Mouse (Mus musculus) retina, postnatal 1 day (tissue): ENCODE measurements around the gene Ndfip2.
A peak's percentile ranks its signal among the peaks of the same experiment; 100 is the strongest.

ENCODE experiments used
- DNase-seq: peaks from one replicate; pipeline ENCODE4 v3.0.0-alpha.2; 2012

Gene Ndfip2

DNA sequence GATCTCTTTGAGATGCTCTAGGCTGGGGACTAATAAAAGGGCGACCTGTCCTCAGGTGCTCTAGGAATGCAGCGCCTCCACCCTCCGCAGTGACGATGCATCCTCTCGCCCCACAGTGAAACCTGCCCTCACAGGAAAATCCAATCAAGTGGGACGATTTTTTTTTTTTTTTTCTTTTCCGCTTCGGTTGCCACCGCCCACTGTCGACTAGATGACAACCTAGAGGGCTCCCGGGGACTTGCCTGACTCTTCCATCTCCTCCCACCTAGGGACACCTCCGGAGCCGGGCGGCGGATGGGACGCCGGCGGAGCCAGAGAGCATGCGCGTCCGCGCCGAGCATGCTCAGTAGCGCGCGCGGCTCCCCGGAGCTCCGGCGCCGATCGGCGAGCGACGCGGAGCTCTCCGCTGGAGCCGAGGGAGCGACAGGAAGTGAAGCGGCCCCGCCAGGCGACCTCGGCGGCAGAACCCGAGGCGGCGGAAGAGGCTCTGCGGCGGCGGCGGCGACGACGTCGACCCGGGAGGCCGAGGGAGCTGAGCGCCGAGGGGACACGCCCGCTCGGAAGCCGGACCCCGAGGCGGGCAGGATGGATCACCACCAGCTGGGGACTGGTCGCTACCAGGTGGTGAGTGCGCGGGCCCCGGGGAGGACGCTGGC lies at the start of gene Ndfip2:
TSS of gene Ndfip2 (plus strand) at position 195 of the 656 bp plus-strand sequence.
- DNase-seq = peak; percentile 93

DNA sequence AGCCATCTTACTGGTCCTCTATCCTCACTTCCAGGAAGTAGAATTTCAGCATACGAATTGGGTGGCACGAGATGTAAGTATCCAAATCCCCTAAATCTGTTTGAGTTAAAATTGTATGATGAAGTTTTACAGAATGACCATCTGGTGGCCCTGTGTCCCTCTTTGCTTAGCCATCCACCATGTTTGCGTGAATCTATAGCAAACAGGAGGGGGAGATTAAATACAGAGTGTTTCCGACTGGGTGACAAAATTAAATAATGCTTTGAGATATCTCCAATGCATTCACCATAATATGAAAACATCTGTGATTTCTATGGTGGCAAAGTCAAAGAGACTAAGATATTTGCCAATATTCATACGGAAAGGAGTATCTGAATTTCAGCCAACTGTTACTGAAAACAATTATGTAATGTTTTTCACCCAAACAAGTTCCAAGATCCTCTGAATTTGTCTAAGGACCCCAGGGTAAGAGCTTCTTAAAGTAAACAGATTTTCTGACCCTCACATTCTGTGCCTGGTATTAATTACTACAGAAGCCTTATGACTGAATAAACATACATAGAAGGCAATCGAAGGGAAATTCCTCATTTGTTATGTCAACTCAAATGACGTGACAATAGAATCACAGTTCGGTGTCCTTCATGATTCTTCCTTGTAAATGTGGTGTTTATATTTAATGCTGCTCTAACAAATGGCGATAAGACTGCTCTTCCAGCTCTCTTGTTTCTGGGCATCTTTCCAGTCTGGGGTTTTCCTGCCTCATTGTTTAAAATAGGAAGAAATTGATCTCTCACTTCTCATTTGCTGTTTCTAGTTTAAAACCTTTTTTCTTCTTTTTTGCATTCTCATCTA lies 38.6 kb upstream of the Ndfip2 start:
- DNase-seq = no peak

DNA sequence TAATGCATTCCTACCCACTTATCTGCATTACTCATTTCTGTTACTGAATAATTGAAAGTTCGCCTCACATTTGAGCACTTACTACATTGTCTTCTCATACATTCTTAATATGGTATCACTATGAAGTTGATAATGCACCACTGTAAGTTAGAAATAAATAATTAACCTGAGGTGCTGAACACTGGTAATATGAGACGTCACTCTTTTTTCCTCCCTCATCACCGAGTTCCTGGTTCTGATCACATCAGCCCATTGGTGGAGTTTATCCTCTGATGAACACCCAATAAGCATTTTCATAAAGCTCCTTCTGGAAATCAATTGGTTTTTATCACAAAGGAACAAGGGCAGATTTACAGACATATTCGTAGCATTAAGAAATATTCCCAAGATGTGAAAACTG lies 36.1 kb upstream of the Ndfip2 start:
- no peak for DNase-seq

DNA sequence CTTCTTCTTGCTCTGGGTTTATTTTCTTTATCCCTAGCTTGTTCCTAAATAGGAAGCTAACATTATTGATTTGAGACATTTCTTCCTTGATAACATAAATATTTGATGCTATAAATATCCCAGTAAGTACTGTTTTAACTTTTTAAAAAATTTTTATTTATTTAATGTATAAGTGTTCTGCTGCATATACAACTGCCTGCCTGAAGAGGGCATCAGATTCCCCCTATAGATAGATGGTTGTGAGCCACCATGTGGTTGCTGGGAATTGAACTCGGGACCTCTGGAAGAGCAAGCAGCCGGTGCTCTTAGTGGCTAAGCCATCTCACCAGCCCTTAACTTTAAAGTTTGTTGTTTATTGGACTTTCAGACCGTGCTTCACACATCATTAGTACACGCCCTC lies 32.6 kb upstream of the Ndfip2 start:
- no peak for DNase-seq

DNA sequence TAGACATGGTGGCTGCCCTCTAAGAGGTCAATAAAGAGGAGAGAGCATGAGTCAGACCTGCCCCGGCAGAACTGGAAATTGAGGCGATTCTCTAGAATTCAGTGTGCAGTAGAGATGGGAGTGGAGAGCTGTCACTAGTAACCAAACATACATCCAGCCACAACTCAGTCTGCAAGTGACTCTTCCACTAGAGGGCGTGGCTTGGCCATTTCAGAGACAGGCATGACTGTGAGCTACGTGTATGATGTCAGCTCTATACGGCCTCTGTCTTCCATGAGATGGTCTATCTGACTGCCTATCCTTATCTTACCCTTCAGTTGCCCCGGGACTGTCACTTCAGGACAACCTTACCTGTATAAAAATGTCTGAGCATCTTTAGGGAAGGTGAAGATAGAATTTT lies 26.0 kb upstream of the Ndfip2 start:
- peak; percentile 42 for DNase-seq

DNA sequence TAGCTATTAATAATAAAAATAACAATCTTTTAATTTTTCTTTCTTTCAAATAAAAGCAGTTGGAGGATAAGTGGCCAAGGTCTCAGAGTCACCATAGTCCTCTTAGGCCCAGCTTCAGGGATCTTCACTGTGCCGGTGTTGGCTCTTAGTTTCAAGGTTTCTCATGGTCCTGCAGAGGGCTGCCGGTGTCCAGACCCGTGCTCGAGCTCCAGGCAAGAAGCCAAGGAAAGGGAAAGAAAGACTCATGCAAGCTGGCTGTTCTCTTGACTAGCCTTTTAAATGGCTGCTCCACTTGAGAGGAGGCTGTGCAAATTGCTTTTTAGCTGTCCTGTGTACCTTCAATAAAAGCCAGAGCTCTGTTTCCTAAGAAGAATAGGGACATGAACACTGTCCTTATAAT lies 21.8 kb upstream of the Ndfip2 start:
- DNase-seq = no peak

DNA sequence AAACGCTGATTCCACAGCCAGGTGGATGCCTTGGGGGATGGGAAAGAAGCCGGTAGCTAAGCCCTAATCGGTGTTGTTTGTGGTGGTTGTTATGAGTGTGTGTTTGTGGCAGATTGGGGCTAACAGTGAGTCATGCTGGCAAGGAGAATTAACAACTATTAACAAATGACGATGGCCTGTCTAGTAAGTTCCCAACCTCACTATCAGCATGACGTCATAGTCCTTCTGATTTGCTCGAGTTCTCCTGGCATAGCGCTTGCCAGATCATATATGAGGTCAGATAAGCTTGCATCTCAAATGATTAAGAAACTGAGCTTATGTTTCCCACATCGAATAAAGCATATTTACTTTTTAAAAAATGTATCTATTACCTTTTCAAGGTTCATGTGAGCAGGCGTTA lies 20.6 kb upstream of the Ndfip2 start:
- no peak for DNase-seq

DNA sequence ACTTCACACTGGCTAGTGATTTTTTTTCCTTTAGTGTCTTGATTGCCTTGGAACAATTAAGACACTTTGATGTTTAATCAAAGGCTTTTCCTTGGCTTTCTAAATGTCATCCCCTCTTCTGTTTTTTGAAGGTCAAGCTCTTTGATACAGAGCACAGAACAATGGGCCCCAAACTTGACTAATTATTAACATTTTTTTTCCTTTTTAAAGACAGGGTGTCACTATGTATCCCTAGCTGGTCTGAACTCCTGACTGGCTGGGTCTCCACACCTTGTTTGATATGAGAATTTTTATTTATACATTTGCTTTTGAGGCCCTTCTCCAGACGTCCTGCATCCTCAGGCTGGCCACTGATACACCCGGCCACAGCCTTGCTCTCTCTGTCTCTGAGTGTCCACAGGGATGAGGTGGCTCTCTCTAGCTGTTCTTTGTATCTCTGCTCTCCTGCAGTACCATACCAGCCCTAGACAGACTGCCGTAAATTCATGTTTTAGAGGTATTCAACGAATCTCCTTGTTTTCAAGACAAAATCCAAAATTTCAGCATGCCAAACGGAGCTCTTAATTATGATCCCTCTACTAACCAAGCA lies 19.8 kb upstream of the Ndfip2 start:
- no peak for DNase-seq

DNA sequence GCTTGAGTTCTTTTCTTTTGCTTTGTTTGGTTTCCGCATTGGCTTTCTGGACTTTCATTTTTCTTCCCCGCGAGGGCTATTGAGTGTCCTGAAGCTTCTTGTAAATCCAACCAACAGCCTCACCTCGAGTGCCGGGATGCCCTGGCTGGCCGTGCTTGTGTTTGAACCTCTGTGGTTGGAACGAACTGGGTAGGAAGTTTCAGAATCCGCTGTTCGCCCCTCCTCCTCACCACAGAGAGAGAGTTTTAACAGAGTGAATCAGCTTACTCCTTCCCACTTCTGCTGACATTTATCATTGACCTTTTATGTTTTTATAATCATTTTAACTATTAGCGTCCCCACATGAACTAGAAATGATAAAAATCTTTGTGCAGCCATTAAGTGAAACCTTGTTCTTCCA lies 18.3 kb upstream of the Ndfip2 start:
- DNase-seq = no peak

DNA sequence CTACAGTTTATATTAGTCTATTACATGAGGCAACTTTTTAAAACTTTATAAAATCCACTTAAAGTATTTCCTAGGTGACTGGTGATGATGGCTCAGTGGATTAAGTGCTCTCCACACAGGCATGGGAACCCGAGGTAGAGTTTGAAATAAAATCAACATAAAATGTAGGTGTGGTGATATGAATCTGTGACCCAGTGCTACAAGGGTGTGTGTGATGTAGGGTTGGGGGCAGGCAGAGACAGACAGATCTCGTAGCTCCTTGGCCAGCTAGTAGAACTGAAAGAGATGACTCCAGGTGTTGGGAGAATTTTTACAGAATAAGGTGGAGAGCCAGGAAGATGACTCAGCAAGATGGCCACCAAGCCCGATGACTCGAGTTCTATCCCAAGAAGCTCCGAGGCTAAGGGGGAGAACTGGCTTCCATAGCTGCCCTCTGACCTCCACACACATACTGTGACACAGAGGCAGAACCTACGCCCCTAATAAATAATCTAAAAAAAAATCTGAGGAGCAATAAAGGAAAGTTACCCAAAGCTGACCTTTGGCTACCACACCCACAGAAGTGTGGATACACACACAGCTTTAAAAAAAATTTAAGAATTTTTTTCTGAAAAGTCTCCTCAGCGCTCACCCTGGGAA lies 14.4 kb upstream of the Ndfip2 start:
- DNase-seq = no peak

DNA sequence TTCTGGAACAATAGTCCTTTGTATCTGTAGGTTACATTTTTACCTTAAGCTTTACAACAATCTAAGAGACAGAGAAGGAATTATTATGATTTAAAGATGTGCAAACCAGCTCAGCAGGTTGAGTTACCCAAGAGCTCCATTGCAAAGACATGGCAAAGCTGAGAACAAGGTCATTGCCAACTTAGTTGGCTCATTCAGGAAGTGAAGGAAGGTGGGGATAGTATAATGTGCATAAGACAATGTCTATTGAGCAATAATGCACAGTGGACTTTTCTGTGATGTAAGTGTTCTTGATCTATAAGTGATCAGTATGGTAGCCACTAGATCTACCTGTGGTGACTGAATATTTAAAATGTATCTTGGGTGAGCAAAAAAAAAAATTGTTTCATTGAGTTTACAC lies 7.3 kb upstream of the Ndfip2 start:
- DNase-seq = no peak

DNA sequence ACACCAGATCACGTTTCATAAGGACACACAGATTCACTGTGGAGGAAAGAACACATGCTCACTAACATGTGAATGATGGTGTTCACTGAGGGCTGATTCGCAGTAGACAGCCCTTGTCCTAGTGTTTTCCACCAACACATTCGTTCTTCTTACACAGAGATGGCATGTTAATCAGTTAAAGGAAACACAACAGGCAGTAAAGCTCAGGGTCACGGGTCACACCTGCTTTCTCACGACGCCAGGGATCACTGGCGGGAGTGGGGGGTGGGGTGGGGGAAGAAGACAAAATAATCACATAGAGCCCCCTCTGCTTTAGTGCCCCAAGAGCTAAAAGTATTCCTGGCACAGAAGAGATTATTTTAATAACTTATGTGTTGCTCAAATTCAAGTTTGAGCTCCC lies 5.1 kb upstream of the Ndfip2 start:
- DNase-seq = no peak

DNA sequence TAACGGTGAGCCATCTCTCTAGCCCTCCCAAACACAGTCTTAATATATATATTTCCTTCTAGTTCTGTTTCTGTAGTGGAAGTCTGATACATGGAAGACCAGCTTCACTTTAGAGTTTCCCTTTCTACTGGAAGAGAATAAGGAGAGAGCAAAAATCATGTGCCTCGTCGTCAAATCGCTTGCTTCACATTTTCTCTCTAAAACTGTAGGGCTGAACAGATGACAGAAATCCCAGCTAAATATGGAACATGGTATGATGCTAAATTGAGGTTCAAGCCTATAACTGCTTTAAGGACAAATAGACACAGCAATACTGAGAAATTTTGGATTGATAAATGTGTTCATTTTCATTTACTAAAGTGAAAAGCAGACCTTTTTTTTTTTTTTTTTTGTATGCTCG lies 4.0 kb upstream of the Ndfip2 start:
- DNase-seq = no peak

DNA sequence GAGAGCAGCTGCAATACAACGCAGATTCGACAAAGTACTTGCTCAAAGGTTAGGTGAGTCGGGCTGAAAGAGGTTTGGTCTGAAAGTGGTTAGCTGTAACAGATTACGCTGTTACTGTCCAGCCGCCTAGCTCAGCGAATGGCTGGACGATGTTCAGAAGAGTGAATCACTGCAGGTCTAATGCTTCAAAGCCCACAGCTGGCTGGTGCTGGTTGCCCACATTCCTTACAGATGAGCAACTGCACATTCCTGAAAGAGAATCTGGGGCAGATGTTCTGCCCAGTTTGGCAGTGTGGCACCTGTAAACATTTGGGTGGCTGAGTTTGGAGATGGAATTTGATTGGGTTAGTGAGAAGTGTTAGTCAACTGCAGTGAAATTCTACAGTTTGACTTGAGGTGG lies 2.8 kb upstream of the Ndfip2 start:
- DNase-seq = no peak

DNA sequence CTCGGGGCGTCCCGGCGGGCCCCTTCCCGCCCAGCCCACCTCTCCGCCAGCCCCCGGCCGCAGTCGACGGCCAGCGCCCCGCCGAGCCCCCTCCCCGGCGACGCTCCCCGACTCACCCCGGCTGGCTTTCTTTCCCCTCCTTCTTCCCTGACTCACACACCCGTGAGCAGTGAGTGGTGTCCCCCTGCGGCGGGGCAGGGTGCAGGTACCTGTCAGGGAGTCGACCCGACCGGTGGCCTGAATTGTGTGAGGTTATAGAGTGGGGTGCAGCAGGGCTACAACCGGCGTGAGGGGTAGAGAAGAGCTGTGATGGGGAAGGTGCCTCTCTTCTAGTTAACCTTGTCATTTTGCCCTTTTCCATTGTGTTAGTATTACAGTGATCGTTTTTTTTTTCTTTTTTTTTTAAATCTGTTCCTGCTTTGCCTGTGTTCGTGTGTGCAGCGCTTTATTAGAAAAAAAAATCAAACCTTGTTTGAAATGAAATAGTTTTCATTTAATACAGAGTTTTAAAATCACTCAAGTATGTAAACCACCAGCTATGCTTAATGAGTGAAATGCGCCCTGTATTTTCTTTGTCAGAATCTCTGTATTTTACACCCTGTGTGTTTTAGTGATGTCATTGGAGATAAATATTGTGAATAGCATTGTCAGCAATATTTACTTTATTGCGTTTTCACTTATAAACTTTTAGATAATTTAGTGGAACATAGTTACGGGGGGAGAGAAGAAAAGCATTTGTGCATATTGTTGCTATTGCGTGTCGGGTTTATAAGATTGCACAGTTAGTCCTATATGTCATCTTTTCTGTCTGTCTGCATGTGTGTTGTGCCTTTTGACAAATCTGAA lies 885 bp downstream of the Ndfip2 start:
- no peak for DNase-seq

DNA sequence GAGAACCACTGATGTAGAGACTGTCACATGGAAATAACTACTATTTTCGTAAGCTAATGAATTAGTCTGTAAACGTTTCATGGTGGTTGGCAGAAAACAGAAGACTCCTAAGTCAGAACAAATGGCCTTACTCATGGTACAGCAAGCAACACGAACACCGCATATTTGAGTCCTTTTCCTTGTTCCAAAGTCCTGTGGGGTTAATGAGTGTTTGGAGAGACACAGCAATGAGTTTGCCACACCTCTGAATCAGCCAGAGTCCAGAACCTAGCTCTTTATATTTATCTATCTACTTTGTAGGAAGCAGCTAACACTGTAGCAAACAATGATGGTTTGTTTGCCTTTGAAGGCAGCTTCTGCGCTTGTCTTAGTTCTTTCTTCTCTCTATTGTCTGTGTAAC lies 4.5 kb downstream of the Ndfip2 start:
- DNase-seq = peak; percentile 24

DNA sequence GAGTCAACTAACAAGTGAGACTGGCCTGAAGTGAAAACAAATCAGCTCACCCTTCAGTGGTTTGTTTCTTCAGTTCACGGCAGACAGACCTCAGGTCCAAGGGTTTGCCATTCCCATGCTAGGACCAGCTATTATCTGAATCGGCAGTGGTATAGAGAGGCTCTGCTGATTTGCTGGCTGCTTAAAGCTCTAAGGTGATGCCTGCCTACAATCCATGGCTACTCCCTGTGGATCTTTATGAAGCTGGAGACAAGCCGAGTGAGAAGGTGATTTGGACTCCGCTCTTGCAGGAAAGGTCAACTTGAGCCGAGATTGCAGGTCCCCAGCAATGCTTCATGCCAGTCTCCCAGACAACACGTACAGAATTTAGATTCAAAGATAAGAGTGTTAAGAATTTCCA lies 8.7 kb downstream of the Ndfip2 start:
- DNase-seq = no peak

DNA sequence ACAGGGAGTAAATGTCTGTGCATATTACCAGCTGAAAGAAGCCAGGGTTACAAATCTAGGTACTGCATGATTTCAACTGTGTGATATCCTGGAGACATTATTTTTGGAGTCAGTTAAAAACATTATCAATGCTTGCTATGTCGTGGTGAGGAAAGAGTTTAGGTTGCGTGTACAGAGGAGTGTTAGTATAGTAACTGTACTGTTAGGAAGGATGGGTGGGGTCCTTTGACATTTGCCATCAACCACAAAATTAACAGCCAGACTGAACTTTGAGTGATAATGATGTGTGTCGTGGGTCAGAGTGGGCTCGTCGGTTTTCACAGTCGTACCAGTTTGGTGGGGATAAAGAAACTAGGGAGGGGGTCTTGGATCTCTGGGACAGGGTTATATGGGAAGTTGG lies 13.7 kb downstream of the Ndfip2 start:
- no peak for DNase-seq

DNA sequence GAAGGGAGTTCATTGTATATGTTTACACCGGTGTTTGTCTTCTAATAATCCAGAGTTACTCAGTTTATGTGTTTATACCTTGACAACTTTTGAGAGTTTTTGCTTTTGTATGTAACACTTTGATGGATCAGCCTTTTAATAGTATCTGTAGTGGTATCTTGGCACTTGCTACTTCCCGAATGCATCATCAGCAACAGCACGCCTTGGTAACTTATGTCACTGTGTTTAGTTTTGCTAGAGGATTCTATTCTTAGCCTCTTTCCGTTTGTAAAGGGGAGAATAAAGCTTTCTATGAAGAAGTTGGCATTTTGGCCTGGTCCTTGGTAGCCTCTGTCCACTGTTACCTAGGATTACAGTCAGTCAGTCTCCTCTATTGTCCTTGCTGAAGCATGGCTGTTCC lies 14.2 kb downstream of the Ndfip2 start:
- DNase-seq = no peak

DNA sequence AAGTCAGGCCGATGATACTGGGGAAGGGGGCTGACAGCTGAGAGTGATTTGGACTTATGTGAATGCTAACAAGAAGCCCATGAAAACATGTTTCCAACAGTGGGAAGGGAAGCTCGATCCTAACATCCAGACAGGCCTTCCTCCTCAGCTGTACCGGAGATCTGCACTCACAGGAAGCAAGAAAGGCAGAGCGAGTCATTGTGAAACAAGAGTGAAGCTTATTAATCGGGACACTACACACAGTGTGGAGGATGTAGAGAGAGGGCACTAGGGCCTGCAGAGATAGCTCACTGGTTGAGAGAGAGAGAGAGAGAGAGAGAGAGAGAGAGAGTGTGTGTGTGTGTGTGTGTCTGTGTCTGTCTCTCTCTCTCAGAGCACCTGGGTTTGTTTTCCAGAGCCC lies 16.8 kb downstream of the Ndfip2 start:
- no peak for DNase-seq

DNA sequence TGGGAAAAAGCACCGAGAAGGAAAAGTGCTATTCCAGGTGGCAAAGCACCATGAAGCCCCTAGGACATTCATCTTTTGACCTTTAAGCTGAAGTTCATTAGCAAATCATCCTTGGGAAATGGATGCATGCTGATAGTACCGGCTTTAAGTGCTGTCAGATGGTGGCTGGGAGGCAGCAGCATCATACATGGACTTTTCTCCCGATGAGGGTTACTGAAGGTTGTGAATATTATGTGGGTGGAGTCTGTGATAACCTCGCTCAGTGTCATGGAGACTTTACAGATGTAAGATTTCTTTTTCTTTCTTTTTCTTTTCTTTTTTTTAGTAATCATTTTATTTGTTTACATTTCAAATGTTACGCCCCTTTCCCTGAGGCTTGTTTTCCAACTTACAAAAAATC lies 18.9 kb downstream of the Ndfip2 start:
- no peak for DNase-seq

DNA sequence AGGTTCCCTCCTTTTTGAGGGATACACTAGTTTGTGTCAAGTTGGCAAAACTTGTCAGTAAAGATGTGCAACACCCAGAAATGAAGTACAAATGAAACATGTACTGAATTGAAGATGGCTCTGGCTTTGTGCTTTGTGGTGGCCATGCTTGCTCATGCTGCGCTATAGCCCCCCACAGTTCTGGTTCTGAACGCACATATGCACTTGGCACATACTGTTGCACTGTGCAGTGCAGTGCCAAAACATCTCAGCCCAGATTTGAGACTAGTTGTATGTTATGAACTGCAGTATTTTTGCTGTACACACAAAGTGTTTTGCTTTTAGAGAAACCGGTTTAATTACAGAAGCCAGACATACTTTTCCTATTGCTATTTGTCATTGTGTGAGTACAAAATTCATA lies 25.7 kb downstream of the Ndfip2 start:
- no peak for DNase-seq

DNA sequence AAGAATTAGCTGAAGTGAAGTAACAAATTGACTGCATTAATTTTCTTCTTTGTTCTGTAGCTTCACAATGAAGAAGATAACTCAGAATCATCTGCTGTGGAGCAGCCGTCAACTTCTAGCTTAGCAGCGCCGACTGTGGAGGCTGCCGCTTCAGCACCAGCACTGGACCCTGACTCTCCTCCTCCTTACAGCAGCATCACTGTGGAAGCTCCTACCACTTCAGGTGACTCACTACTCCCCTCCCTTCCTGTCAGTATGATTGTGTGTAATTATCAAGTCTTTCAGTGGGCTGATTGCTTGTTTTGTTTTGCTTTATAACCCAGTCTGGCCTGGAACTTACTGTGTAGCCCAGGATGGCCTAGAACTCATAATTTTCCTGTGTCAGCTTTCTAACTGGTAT lies 29.2 kb downstream of the Ndfip2 start:
- no peak for DNase-seq
